Mouse (Mus musculus): Measurements from ENCODE around the gene Fzd4. TPM values are rescaled to one million over a fixed set of nuclear protein-coding genes. Genes with fewer than 3 reads are reported as not detected.

Gene Fzd4
- total RNA-seq, 2 experiments from 2014 or later: 31.6 to 35.8 TPM

DNA sequence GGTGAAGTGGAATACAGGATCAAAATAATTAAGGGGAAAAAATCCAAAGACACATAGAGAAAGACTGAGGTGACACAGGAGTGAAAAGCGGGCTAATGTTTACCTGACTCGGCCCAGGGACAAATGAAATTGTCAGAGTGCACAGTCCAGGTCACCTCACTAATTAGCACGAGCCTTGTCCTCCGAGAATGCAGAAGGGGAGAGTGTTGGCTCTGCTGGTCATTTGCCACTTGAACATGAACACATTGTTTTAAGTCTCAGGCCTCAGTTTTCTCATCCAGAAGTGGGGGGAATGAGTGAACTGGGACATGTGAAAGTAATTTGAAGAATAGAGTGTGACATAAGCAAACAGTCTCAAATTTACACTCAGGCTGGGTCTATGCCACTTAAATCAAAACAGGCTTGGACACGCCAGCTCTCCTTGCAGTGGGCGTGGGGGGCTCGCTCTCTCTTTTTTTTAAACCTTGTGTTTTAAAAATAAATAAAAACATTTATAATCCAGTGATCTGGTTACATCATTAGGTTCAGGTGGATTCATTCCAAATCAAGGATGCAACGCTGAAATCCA, 19.6 kb downstream of the Fzd4 start:
- intact Hi-C loops (cut with DNase I): no loop called here
- DNase-seq: no peak

DNA sequence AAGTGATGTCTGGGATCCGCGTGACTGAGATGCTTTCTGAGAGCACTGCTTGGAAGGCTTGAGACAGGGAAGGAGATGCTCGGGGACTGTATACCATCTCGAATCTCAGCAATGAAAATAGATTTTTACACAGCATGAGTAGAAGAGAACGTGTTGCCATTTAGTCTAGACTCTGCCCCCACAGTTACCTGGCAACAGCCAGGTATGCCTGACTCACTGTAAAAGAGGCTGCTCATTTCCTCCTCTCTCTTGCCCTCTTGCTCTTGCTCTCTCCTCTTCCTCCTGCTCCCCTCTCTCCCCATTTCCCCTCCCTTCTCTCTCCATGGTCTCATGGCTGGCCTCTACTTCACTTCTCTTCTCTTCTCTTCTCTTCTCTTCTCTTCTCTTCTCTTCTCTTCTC, 20.5 kb downstream of the Fzd4 start:
- no peak for DNase-seq
- intact Hi-C loops (cut with DNase I): no loop called here

DNA sequence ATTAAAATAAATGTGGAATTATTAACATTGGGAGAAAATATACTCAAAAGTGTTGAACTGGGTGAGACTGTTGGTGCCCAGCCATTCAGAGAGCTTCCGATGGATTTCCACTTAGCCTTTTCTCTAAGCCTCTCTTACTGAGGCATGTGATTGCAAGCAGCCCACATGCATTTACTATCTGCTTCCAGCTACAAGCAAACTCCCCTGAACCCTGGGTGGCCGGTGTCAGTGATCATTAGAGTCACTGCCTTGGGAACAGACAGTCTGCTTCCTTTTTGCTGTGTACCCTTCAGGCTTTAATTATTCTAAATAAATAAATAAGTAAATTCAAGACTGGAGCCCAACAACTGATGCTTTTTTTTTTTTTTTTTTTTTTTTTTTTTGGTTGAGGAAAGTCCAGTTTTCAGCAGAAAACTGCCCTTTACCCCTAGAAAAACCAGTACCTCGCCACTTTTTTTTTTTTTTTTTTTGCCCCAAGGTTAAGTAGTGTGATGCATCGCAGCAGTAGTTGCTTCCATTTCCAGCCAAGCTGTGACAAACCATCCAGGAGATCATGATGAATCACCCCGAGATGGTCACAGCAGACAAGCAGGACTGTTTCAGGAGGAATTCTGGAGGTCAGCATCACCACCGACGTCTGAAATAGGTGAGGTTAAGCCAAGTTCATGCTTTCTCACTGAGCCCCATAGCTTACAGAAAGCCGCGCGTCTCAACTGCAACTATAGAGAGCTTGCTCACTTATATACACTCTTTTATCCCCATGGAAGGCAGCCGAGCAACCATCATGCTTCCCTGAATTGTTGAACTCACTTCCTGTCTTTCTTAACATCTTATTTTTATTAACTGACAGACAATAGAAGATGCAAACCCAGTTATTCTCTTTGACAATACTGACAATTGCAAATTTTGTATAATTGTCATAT, 21.9 kb downstream of the Fzd4 start:
- intact Hi-C loops (cut with DNase I): no loop called here
- DNase-seq: no peak

GRCm38 (mm10) chr7:89427101-89427500, 22.9 kb downstream of the Fzd4 start:
- intact Hi-C loops (cut with DNase I): no loop called here
- DNase-seq: no peak

DNA sequence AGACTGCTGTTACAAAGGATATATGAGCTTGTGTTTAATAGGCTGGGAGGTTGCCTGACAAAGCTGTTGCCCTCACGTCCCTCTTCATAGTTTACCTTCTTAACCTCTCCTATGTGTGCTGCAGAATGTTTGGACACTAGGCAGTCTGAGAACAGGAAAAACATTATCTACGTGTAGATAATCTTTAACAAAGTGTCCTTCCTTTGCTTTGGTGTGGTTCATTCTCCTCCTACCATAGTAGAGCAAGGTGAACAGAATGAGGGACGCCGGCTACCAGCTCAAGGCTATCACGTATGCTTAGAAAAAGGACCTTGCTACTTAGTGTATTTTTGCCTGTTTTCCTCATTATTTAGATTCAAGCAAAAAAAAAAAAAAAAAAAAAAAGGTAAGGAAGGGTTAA, 24.6 kb downstream of the Fzd4 start:
- intact Hi-C loops (cut with DNase I): no loop called here
- no peak for DNase-seq

DNA sequence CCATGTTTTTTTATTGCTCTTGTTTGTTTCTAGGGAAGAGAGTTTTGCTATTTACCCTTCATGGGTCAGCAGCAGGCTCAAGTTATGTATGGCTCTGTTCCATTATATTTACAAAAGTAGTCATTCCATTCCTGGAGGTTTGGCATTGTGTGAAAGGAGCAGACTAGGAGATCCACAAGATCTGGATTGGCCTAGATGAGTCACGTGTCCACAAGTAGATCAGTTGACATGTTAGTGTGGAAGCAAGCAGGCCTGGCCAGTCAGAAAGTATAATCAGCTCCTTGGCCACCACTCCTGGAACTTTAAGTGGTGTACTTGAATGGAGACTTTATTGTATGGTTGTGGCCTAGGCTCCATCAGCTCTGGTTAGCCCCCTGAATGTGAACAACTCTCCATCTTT, 25.2 kb downstream of the Fzd4 start:
- intact Hi-C loops (cut with DNase I): no loop called here
- DNase-seq: no peak

GRCm38 (mm10) chr7:89431185-89431584, 27.0 kb downstream of the Fzd4 start:
- intact Hi-C loops (cut with DNase I): no loop called here
- no peak for DNase-seq

DNA sequence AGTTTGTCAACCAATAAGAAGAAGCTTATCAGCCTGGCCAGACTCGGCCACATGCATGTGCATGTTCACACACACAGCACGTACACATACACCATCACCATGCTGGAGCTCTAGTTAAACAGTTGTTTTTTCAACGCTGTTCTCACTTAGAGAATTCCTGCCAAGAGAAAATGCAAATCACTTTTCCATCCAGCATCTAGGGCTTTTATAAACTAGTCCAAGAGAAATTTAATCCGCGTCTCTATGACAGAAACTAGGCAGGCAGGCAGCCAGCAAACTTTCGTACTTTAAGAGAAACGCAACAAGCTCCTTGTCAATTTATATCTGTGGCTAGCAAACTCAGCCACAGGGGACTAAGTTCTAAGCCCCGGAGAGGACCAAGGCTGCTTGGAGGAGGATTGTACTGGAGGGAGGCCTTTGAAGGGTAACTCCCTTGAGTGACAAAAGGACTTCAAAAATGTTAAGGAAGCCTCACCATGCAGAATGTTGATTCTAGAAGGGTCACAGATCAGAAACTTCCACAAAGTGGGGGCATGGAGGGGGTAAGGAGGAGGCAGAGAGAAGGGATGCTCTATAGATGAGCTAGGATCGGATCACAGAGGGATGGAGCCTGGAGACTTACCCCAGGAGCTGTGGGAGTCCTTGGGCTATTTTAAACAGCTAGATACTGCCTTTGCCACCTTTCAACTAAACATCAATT, 29.2 kb downstream of the Fzd4 start:
- intact Hi-C loops (cut with DNase I): no loop called here
- DNase-seq: no peak

GRCm38 (mm10) chr7:89433893-89434616, 29.9 kb downstream of the Fzd4 start:
- intact Hi-C loops (cut with DNase I): no loop called here
- no peak for DNase-seq

- intact Hi-C loops (cut with DNase I): no loop called here
- no peak for DNase-seq
Observed at GRCm38 (mm10) chr7:89436404-89436803, 32.2 kb downstream of the Fzd4 start.

DNA sequence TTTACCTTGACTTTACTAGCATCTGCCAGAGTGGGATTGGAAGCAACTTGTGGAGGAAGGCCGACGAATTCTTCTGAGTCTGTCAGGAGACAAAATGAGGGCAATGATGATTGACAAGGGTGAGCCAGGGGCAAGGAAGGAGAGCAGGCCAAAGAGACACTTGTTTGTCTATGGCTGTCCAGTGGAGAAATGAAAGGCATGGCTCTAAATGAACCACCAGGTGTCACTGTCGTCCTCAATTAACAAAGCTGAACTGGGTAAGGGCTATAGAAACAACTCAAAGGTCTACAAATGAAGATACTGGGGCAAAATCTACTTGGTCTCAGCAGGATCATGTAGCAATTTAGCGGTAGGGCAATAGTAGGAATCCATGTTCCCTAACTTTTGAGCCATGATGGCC, 33.4 kb downstream of the Fzd4 start:
- intact Hi-C loops (cut with DNase I): loop anchor here (1.0 kb wide), 1 partner anchor 36 kb away; no protein-coding TSS in a partner anchor

DNA sequence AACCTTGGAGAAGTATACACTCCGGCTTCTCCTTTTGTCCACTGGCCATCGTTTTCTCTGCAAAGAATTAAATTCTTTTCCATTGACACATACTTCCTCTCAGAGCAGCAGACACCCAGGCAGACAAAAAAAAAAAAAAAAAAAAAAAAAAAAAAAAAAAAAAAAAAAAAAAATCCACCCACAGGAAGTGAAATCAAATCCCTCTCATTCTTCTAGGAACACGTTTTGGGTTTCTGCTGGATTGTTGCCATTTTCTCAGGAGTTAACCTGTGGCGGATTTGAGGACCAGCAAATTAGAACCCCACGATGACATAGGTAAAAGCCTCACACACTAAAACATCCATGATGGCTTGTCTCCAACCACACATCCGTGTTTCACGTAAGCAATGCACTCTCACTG, 37.1 kb downstream of the Fzd4 start:
- peak in 1 of 2 experiments; percentile 13 for DNase-seq

More for the DNA sequence above, 33.4 kb downstream of the Fzd4 start:
- peak; percentile 50 to 58 for DNase-seq

GRCm38 (mm10) chr7:89442242-89442641, 38.1 kb downstream of the Fzd4 start:
- DNase-seq: no peak
- intact Hi-C loops (cut with DNase I): no loop called here

More for the DNA sequence above, 37.1 kb downstream of the Fzd4 start:
- intact Hi-C loops (cut with DNase I): no loop called here

DNA sequence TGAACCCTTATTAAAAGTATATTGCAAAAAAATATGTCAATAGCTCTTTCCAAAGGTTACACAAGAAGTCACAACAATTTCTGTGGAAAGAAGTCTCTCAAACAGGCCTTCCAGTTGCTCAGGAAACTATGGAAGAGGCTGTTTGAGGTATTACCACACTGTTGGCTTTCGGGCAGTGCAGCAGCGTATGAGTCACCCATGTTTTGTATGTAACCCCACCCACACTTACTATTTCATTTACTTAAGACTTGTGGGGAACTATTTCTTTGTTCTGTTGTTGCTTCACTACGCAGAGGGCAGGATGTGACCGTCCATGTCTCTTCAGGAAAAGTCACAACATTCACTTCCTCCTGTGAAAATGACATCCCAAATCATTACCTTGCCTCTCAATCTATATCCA, 41.0 kb downstream of the Fzd4 start:
- intact Hi-C loops (cut with DNase I): no loop called here
- DNase-seq: no peak

DNA sequence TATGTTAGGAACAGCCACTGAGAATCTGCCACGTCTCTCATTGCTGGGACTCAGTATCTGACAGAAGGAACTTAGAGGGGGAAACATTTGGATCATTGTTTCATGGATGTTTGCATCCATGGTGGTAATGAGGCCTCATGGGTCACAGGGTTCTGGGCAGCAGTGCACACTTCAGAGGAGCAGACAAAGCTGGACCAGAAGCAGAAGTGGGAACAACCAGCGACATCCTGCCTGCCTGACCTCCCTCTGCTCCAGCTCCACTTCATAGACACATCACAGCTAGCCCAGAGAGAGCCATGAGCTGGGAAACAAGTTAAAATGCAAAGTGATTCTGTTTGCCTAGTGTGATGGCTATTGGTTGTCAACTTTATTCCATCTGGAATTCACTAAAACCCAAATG, 46.2 kb downstream of the Fzd4 start:
- intact Hi-C loops (cut with DNase I): loop anchor here (2.0 kb wide), 1 partner anchor 16 kb away; no protein-coding TSS in a partner anchor
- DNase-seq: no peak

GRCm38 (mm10) chr7:89456380-89457076, 52.4 kb downstream of the Fzd4 start:
- no peak for DNase-seq
- intact Hi-C loops (cut with DNase I): no loop called here

- no peak for DNase-seq
- intact Hi-C loops (cut with DNase I): no loop called here
Observed at GRCm38 (mm10) chr7:89459691-89460090, 55.5 kb downstream of the Fzd4 start.

GRCm38 (mm10) chr7:89460911-89461310, 56.8 kb downstream of the Fzd4 start:
- no peak for DNase-seq
- intact Hi-C loops (cut with DNase I): no loop called here

GRCm38 (mm10) chr7:89461351-89461750, 57.2 kb downstream of the Fzd4 start:
- peak; percentile 10 to 33 for DNase-seq

More at GRCm38 (mm10) chr7:89461351-89461750, 57.2 kb downstream of the Fzd4 start:
- intact Hi-C loops (cut with DNase I): no loop called here
